Mouse (Mus musculus) limb, embryonic 13.5 days (tissue): ENCODE measurements around the gene Samd13. TPM values are rescaled to one million over a fixed set of nuclear protein-coding genes. Genes with fewer than 3 reads are reported as not detected.

ENCODE experiments used
- ATAC-seq: fragments of 200-750 bp; cut with Nextera tagmentation; 2 replicates; pipeline ENCODE4 v1.8.0; 2017; ENCODE audit warnings: low read depth, moderate number of reproducible peaks, moderate TSS enrichment; ENCODE audit not compliant: low FRiP score
- H3K27ac ChIP-seq: fragments of 300-500 bp; sonication (generic); 2 replicates; pipeline ENCODE4 v1.5.1; 2015; ENCODE audit warnings: inconsistent platforms, mild to moderate bottlenecking, moderate library complexity
- H3K27me3 ChIP-seq: fragments of 300-500 bp; sonication (generic); 2 replicates; pipeline ENCODE4 v1.6.1; 2015; ENCODE audit warnings: mild to moderate bottlenecking, inconsistent platforms
- H3K36me3 ChIP-seq: fragments of 300-500 bp; sonication (generic); 2 replicates; pipeline ENCODE4 v1.6.1; 2015; ENCODE audit warnings: inconsistent platforms, mild to moderate bottlenecking, moderate library complexity
- H3K4me1 ChIP-seq: fragments of 300-500 bp; sonication (generic); 2 replicates; pipeline ENCODE4 v1.6.1; 2015; ENCODE audit warnings: inconsistent platforms
- H3K4me2 ChIP-seq: fragments of 300-500 bp; sonication (generic); replicated peaks from 2 replicates; pipeline ENCODE4 v1.6.1; 2015; ENCODE audit warnings: inconsistent platforms, mild to moderate bottlenecking, moderate library complexity
- H3K4me3 ChIP-seq: fragments of 300-500 bp; sonication (generic); 2 replicates; pipeline ENCODE4 v1.5.1; 2015; ENCODE audit warnings: moderate library complexity, mild to moderate bottlenecking, inconsistent platforms
- H3K9ac ChIP-seq: fragments of 300-500 bp; sonication (generic); 2 replicates; pipeline ENCODE4 v1.6.1; 2015; ENCODE audit warnings: mild to moderate bottlenecking, inconsistent platforms
- H3K9me3 ChIP-seq: fragments of 300-500 bp; sonication (generic); 2 replicates; pipeline ENCODE4 v1.6.1; 2016; ENCODE audit warnings: inconsistent platforms
- WGBS: fragments of 180-500 bp; shearing (Covaris S2); methylation state at CpG from one replicate; pipeline ENCODE4 v1.1.7; 2015; 5-methylcytosine and 5-hydroxymethylcytosine counted together
- polyA plus RNA-seq: library from polyadenylated mRNA; unstranded; fragments of >200 nt; fragmentation: Nextera tagmentation; extraction: Ambion mirVana; gene quantifications from 2 replicates; pipeline ENCODE4 v1.2.1, GENCODE M21; 2015

The Samd13 gene
- polyA plus RNA-seq, 1 experiment from 2014 or later = 1.4 TPM

GRCm38 (mm10) chr3:146661001-146661400, 24.4 kb downstream of the Samd13 start:
- H3K4me1 ChIP-seq = no peaks in the 10 kb centered on the region
- 78% methylated on average over 6 of the region's 6 CpGs for WGBS
- no peak overlapping the region for H3K9ac ChIP-seq
- ATAC-seq = no peak
- no peak overlapping the region for H3K4me2 ChIP-seq
- H3K9me3 ChIP-seq = no peaks in the 10 kb centered on the region
- no peak overlapping the region for H3K4me3 ChIP-seq
- no peak overlapping the region for H3K27ac ChIP-seq
- no peaks in the 10 kb centered on the region for H3K27me3 ChIP-seq
- no peaks in the 10 kb centered on the region for H3K36me3 ChIP-seq

- Histone ChIP-seq H3K36me3 (no peaks in the 10 kb centered on the region), H3K27ac (no peak overlapping the region)
- WGBS = 95% methylated on average over 5 of the region's 5 CpGs
Measured at GRCm38 (mm10) chr3:146659321-146659720, 26.1 kb downstream of the Samd13 start.

GRCm38 (mm10) chr3:146658061-146658639, 27.2 kb downstream of the Samd13 start:
- H3K4me2 ChIP-seq = no peak overlapping the region
- H3K27me3 ChIP-seq = no peaks in the 10 kb centered on the region
- 89% methylated on average over 1 of the region's 1 CpGs for WGBS
- no peak overlapping the region for H3K27ac ChIP-seq
- no peak overlapping the region for H3K4me3 ChIP-seq
- no peak for ATAC-seq
- no peak overlapping the region for H3K9ac ChIP-seq
- no peaks in the 10 kb centered on the region for H3K9me3 ChIP-seq
- H3K36me3 ChIP-seq = no peaks in the 10 kb centered on the region
- H3K4me1 ChIP-seq = peaks cover 6% of the 10 kb centered on the region; the same call in 1 of the 2 replicates

More at GRCm38 (mm10) chr3:146659321-146659720, 26.1 kb downstream of the Samd13 start:
- Histone ChIP-seq H3K4me2 (no peak overlapping the region), H3K27me3 (no peaks in the 10 kb centered on the region), H3K9me3 (no peaks in the 10 kb centered on the region), H3K4me3 (no peak overlapping the region), H3K4me1 (no peaks in the 10 kb centered on the region), H3K9ac (no peak overlapping the region)
- no peak for ATAC-seq

GRCm38 (mm10) chr3:146657433-146657832, 28.0 kb downstream of the Samd13 start:
- 90% methylated on average over 5 of the region's 5 CpGs for WGBS

GRCm38 (mm10) chr3:146655111-146655577, 30.2 kb downstream of the Samd13 start:
- H3K9me3 ChIP-seq = no peaks in the 10 kb centered on the region
- WGBS = 63% methylated on average over 2 of the region's 2 CpGs
- no peak for ATAC-seq

More at GRCm38 (mm10) chr3:146657433-146657832, 28.0 kb downstream of the Samd13 start:
- Histone ChIP-seq H3K9ac (no peak overlapping the region), H3K9me3 (no peaks in the 10 kb centered on the region), H3K27ac (no peak overlapping the region), H3K4me3 (no peak overlapping the region), H3K4me1 (peaks cover 6% of the 10 kb centered on the region; the same call in 1 of the 2 replicates), H3K36me3 (no peaks in the 10 kb centered on the region), H3K27me3 (no peaks in the 10 kb centered on the region), H3K4me2 (no peak overlapping the region)
- no peak for ATAC-seq

GRCm38 (mm10) chr3:146653692-146654091, 31.7 kb downstream of the Samd13 start:
- Histone ChIP-seq H3K4me3 (no peak overlapping the region), H3K27ac (no peak overlapping the region), H3K27me3 (no peaks in the 10 kb centered on the region), H3K4me1 (peaks cover 6% of the 10 kb centered on the region; the same call in 1 of the 2 replicates), H3K9me3 (no peaks in the 10 kb centered on the region), H3K9ac (no peak overlapping the region), H3K36me3 (no peaks in the 10 kb centered on the region), H3K4me2 (no peak overlapping the region)
- no peak for ATAC-seq
- 67% methylated on average over 6 of the region's 6 CpGs for WGBS

More at GRCm38 (mm10) chr3:146655111-146655577, 30.2 kb downstream of the Samd13 start:
- peaks cover 6% of the 10 kb centered on the region; the same call in 1 of the 2 replicates for H3K4me1 ChIP-seq
- H3K9ac ChIP-seq = no peak overlapping the region
- H3K36me3 ChIP-seq = no peaks in the 10 kb centered on the region
- H3K4me2 ChIP-seq = no peak overlapping the region
- no peaks in the 10 kb centered on the region for H3K27me3 ChIP-seq
- no peak overlapping the region for H3K4me3 ChIP-seq
- H3K27ac ChIP-seq = no peak overlapping the region

- no peak overlapping the region for H3K27ac ChIP-seq
- no peaks in the 10 kb centered on the region for H3K27me3 ChIP-seq
- no peaks in the 10 kb centered on the region for H3K36me3 ChIP-seq
- H3K4me2 ChIP-seq = no peak overlapping the region
- no peak overlapping the region for H3K4me3 ChIP-seq
- peaks cover 6% of the 10 kb centered on the region; the same call in 1 of the 2 replicates for H3K4me1 ChIP-seq
- no peak for ATAC-seq
- no peak overlapping the region for H3K9ac ChIP-seq
- 89% methylated on average over 5 of the region's 5 CpGs for WGBS
- H3K9me3 ChIP-seq = no peaks in the 10 kb centered on the region
Measured at GRCm38 (mm10) chr3:146652431-146652830, 33.0 kb downstream of the Samd13 start.

GRCm38 (mm10) chr3:146651217-146651616, 34.2 kb downstream of the Samd13 start, which contains the start of gene 4930503B20Rik:
TSS of gene 4930503B20Rik (minus strand) at chr3:146651317.
- peaks cover 6% of the 10 kb centered on the region; the same call in 1 of the 2 replicates for H3K4me1 ChIP-seq
- no peak for ATAC-seq
- 81% methylated on average over 3 of the region's 3 CpGs for WGBS

GRCm38 (mm10) chr3:146650716-146651115, 34.7 kb downstream of the Samd13 start:
- no peaks in the 10 kb centered on the region for H3K36me3 ChIP-seq
- no peak for ATAC-seq
- WGBS = 94% methylated on average over 10 of the region's 10 CpGs
- no peak overlapping the region for H3K4me3 ChIP-seq
- peaks cover 6% of the 10 kb centered on the region; the same call in 1 of the 2 replicates for H3K4me1 ChIP-seq
- no peaks in the 10 kb centered on the region for H3K9me3 ChIP-seq
- H3K9ac ChIP-seq = no peak overlapping the region
- H3K27me3 ChIP-seq = no peaks in the 10 kb centered on the region
- H3K27ac ChIP-seq = no peak overlapping the region
- H3K4me2 ChIP-seq = no peak overlapping the region

More at GRCm38 (mm10) chr3:146651217-146651616, 34.2 kb downstream of the Samd13 start, which contains the start of gene 4930503B20Rik:
- H3K4me3 ChIP-seq = no peak within 1 kb of the TSS
- H3K9ac ChIP-seq = no peak within 1 kb of the TSS
- no peak within 1 kb of the TSS for H3K4me2 ChIP-seq
- H3K9me3 ChIP-seq = no peaks in the 10 kb centered on the region
- no peak within 1 kb of the TSS for H3K27ac ChIP-seq
- H3K36me3 ChIP-seq = no peaks in the 10 kb centered on the region
- H3K27me3 ChIP-seq = no peaks in the 10 kb centered on the region

- 78% methylated on average over 10 of the region's 10 CpGs for WGBS
- no peak overlapping the region for H3K4me3 ChIP-seq
- H3K9ac ChIP-seq = no peak overlapping the region
- no peak overlapping the region for H3K4me2 ChIP-seq
- H3K36me3 ChIP-seq = no peaks in the 10 kb centered on the region
- no peak for ATAC-seq
- H3K9me3 ChIP-seq = no peaks in the 10 kb centered on the region
- peaks cover 6% of the 10 kb centered on the region; the same call in 1 of the 2 replicates for H3K4me1 ChIP-seq
- H3K27ac ChIP-seq = no peak overlapping the region
- H3K27me3 ChIP-seq = no peaks in the 10 kb centered on the region
Measured at GRCm38 (mm10) chr3:146649311-146649894, 36.0 kb downstream of the Samd13 start.

- no peak overlapping the region for H3K27ac ChIP-seq
- no peaks in the 10 kb centered on the region for H3K27me3 ChIP-seq
- no peak overlapping the region for H3K9ac ChIP-seq
- no peaks in the 10 kb centered on the region for H3K36me3 ChIP-seq
- no peaks in the 10 kb centered on the region for H3K4me1 ChIP-seq
- H3K4me3 ChIP-seq = no peak overlapping the region
- 0 out of 2 replicates have a peak, but pooled peaks cover 7% of the 10 kb centered on the region for H3K9me3 ChIP-seq
- WGBS = 32% methylated on average over 4 of the region's 4 CpGs
- H3K4me2 ChIP-seq = no peak overlapping the region
- no peak for ATAC-seq
Measured at GRCm38 (mm10) chr3:146641818-146642427, 43.5 kb downstream of the Samd13 start.

- H3K4me3 ChIP-seq = no peak overlapping the region
- H3K27me3 ChIP-seq = no peaks in the 10 kb centered on the region
- H3K27ac ChIP-seq = no peak overlapping the region
- H3K9ac ChIP-seq = no peak overlapping the region
- WGBS = 81% methylated on average over 5 of the region's 5 CpGs
- no peak overlapping the region for H3K4me2 ChIP-seq
- no peaks in the 10 kb centered on the region for H3K9me3 ChIP-seq
- no peaks in the 10 kb centered on the region for H3K36me3 ChIP-seq
- H3K4me1 ChIP-seq = no peaks in the 10 kb centered on the region
- ATAC-seq = no peak
Measured at GRCm38 (mm10) chr3:146632506-146632905, 52.9 kb downstream of the Samd13 start.
